Mouse (Mus musculus) liver, embryonic 12.5 days (tissue): ENCODE results near the gene Gm16253. TPM values are rescaled to one million over a fixed set of nuclear protein-coding genes. Genes with fewer than 3 reads are reported as not detected.
A peak's percentile ranks its signal among the peaks of the same experiment; 100 is the strongest.
"Not testable (repeated sequence)": the region's sequence is repeated elsewhere in the genome, so short reads cannot be mapped to it uniquely, and the experiment has no call there.

Experiments
- ATAC-seq: fragments of 200-750 bp; cut with Nextera tagmentation; 2 replicates; pipeline ENCODE4 v1.8.0; 2017; ENCODE audit warnings: moderate number of reproducible peaks, mild to moderate bottlenecking, moderate library complexity
- H3K27ac ChIP-seq: fragments of 300-500 bp; sonication (generic); 2 replicates; pipeline ENCODE4 v1.5.1; 2016; ENCODE audit warnings: mild to moderate bottlenecking
- H3K27me3 ChIP-seq: fragments of 300-500 bp; sonication (generic); replicated peaks from 2 replicates; pipeline ENCODE4 v1.6.1; 2016; ENCODE audit warnings: mild to moderate bottlenecking, moderate library complexity
- H3K36me3 ChIP-seq: fragments of 300-500 bp; sonication (generic); 2 replicates; pipeline ENCODE4 v1.6.1; 2016; ENCODE audit warnings: mild to moderate bottlenecking, moderate library complexity
- H3K4me1 ChIP-seq: fragments of 300-500 bp; sonication (generic); 2 replicates; pipeline ENCODE4 v1.6.1; 2016
- H3K4me2 ChIP-seq: fragments of 300-500 bp; sonication (generic); 2 replicates; pipeline ENCODE4 v1.6.1; 2016; ENCODE audit warnings: mild to moderate bottlenecking, moderate library complexity
- H3K4me3 ChIP-seq: fragments of 300-500 bp; sonication (generic); 2 replicates; pipeline ENCODE4 v1.5.1; 2016; ENCODE audit warnings: mild to moderate bottlenecking, moderate library complexity
- H3K9ac ChIP-seq: fragments of 300-500 bp; sonication (generic); 2 replicates; pipeline ENCODE4 v1.6.1; 2016; ENCODE audit warnings: mild to moderate bottlenecking, moderate library complexity
- H3K9me3 ChIP-seq: fragments of 300-500 bp; sonication (generic); replicated peaks from 2 replicates; pipeline ENCODE4 v1.6.1; 2016; ENCODE audit warnings: mild to moderate bottlenecking, moderate library complexity
- WGBS: fragments of 180-500 bp; shearing (Covaris S2); methylation state at CpG from one replicate; pipeline ENCODE4 v1.1.7; 2016; ENCODE audit not compliant: insufficient replicate concordance; 5-methylcytosine and 5-hydroxymethylcytosine counted together
- polyA plus RNA-seq: library from polyadenylated mRNA; unstranded; fragments of >200 nt; fragmentation: Nextera tagmentation; extraction: Ambion mirVana; gene quantifications from 2 replicates; pipeline ENCODE4 v1.2.1, GENCODE M21; 2016

Gm16253 gene
- polyA plus RNA-seq, 1 experiment from 2014 or later = 0.24 TPM

DNA sequence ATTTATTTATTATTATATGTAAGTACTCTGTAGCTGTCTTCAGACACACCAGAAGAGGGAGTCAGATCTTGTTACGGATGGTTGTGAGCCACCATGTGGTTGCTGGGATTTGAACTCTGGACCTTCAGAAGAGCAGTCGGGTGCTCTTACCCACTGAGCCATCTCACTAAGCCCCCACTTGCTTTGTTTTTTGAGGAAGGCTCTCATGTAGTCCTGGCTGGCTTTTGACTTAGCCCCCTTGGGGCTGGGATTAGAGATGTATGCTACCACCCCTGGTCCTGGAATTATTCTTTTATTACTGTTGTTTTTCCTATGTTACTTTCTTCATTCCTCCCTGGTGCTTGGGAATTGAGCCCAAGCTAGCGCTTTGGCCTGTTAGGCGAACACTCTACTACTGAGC is 29.2 kb downstream of the Gm16253 start:
- not testable (repeated sequence) for ATAC-seq, H3K4me1 ChIP-seq, H3K27ac ChIP-seq, H3K9ac ChIP-seq, H3K4me2 ChIP-seq, H3K4me3 ChIP-seq, H3K9me3 ChIP-seq, H3K36me3 ChIP-seq
- peaks cover 25% of the 10 kb centered on the region for H3K27me3 ChIP-seq
- 75% methylated on average over 4 of the region's 4 CpGs for WGBS

DNA sequence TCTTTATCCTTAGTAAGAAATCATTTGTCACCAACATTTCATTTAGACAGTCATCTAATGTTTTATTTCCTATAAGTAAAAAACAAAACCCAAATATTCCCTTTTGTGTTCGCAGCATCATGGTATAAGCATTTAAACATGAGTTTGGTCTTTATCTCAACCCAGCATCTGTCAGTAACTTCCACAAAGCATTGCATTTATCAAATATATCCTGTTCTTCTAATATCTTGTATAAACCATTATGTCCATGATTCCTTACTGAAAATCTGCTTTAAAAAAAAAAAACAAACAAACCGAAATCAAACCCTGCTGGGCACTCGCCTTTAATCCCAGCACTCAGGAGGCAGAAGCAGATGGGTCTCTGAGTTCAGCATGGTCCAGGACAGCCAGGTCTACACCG is 29.8 kb downstream of the Gm16253 start:
- Histone ChIP-seq H3K9me3 (no peaks in the 10 kb centered on the region), H3K4me3 (no peak overlapping the region), H3K4me2 (no peak overlapping the region), H3K4me1 (peaks cover 1% of the 10 kb centered on the region; the same call in 1 of the 2 replicates), H3K9ac (no peak overlapping the region), H3K27ac (no peak overlapping the region), H3K27me3 (peaks cover 18% of the 10 kb centered on the region), H3K36me3 (no peaks in the 10 kb centered on the region)
- WGBS = 71% methylated on average over 4 of the region's 4 CpGs
- ATAC-seq = no peak

DNA sequence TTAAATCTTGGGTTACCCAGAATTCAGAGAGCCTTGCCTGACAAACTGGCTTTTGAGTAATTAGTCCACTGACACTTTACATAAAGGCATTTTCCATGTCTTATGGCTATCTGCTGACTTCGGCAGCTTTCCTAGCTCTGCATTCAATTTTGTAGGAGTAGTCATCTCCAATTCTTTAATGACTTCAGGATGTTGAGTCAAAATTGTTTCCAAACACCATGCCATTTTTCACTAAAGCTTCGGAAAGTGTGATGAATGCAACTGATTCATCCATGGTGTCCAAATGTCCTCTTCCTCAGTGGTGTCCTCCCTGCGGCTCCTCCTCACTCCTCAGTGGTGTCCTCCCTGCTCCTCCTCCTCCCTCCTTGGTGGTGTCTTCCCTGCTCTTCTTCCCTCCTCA is 41.2 kb downstream of the Gm16253 start:
- 80% methylated on average over 3 of the region's 3 CpGs for WGBS
- peaks cover 43% of the 10 kb centered on the region for H3K36me3 ChIP-seq
- H3K27me3 ChIP-seq = no peaks in the 10 kb centered on the region
- H3K9ac ChIP-seq = no peak overlapping the region
- no peak overlapping the region for H3K27ac ChIP-seq
- no peak overlapping the region for H3K4me3 ChIP-seq
- H3K4me2 ChIP-seq = no peak overlapping the region
- H3K4me1 ChIP-seq = no peaks in the 10 kb centered on the region
- ATAC-seq = no peak
- H3K9me3 ChIP-seq = no peaks in the 10 kb centered on the region

DNA sequence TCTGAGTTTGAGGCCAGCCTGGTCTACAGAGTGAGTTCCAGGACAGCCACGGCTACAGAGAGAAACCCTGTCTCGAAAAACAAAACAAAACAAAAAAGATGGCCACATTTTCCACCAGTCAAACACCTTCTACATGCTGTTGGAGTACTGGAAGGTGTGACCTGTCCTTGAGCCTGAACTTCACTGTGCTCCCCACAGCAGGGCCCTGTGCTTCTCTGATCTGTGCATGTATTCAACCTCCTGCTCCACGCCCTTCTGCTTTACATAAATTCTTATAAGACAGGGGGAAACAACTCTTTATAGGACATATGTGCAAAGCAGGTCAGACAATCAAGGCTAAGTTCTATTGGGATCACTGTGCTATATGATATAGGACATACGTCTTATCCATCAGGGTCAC is 46.4 kb downstream of the Gm16253 start:
- no peaks in the 10 kb centered on the region for H3K9me3 ChIP-seq
- no peak overlapping the region for H3K9ac ChIP-seq
- WGBS = 74% methylated on average over 4 of the region's 4 CpGs
- H3K27me3 ChIP-seq = no peaks in the 10 kb centered on the region
- ATAC-seq = no peak
- H3K4me1 ChIP-seq = no peaks in the 10 kb centered on the region
- H3K27ac ChIP-seq = no peak overlapping the region
- H3K4me3 ChIP-seq = no peak overlapping the region
- peaks cover 50% of the 10 kb centered on the region for H3K36me3 ChIP-seq
- H3K4me2 ChIP-seq = no peak overlapping the region

- Histone ChIP-seq H3K4me2 (peak within 1 kb of the TSS; percentile 71), H3K27me3 (no peaks in the 10 kb centered on the region), H3K4me1 (peaks cover 38% of the 10 kb centered on the region), H3K36me3 (peaks cover 33% of the 10 kb centered on the region), H3K4me3 (peak within 1 kb of the TSS; percentile 84), H3K9ac (peak within 1 kb of the TSS; percentile 86), H3K9me3 (no peaks in the 10 kb centered on the region), H3K27ac (peak within 1 kb of the TSS; percentile 71)
- WGBS = under 1% methylated on average over 48 of the region's 48 CpGs
- ATAC-seq = peak; percentile 94
These were observed 53.2 kb downstream of the Gm16253 start, which contains the start of gene Rbm8a for GRCm38 (mm10) chr3:96629729-96630600. TSS of gene Rbm8a (plus strand) at chr3:96629933.

Other genes starting within 250 kb of the Gm16253 start
- gene BC107364, start 124.7 kb upstream of the Gm16253 start, polyA plus RNA-seq = not detected in 2 replicates
- 0.68 and 0.98 TPM in 2 replicates for gene Hfe2, start 51.8 kb upstream of the Gm16253 start, polyA plus RNA-seq
- 28.6 and 29.9 TPM in 2 replicates for gene Txnip, start 19.0 kb upstream of the Gm16253 start, polyA plus RNA-seq
- gene Polr3gl, start 17.2 kb downstream of the Gm16253 start, polyA plus RNA-seq = 16.7 and 19.8 TPM in 2 replicates
- gene Ankrd34a, start 19.7 kb downstream of the Gm16253 start, polyA plus RNA-seq = 0.33 and 0.44 TPM in 2 replicates
- 0.92 and 1.2 TPM in 2 replicates for gene Lix1l, start 24.2 kb downstream of the Gm16253 start, polyA plus RNA-seq
- gene Rbm8a, start 52.9 kb downstream of the Gm16253 start, polyA plus RNA-seq = 92.6 and 104 TPM in 2 replicates
- 24.9 and 25.6 TPM in 2 replicates for gene Pex11b, start 58.4 kb downstream of the Gm16253 start, polyA plus RNA-seq
- gene Gm42957, start 58.5 kb downstream of the Gm16253 start, polyA plus RNA-seq = 0.05 TPM in 2 replicates
- 0.25 and 0.30 TPM in 2 replicates for gene Itga10, start 68.6 kb downstream of the Gm16253 start, polyA plus RNA-seq
- 0.26 and 0.31 TPM in 2 replicates for gene Ankrd35, start 93.1 kb downstream of the Gm16253 start, polyA plus RNA-seq
- gene Pias3, start 119.4 kb downstream of the Gm16253 start, polyA plus RNA-seq = 10.1 and 11.0 TPM in 2 replicates
- 1.4 and 1.5 TPM in 2 replicates for gene Nudt17, start 131.6 kb downstream of the Gm16253 start, polyA plus RNA-seq
- 30.1 and 30.9 TPM in 2 replicates for gene Polr3c, start 150.6 kb downstream of the Gm16253 start, polyA plus RNA-seq
- 38.4 and 40.9 TPM in 2 replicates for gene Rnf115, start 150.7 kb downstream of the Gm16253 start, polyA plus RNA-seq